Mouse (Mus musculus) megakaryocyte-erythroid progenitor cell, adult 5-6 weeks (primary cell): ENCODE measurements at regions not wholly inside any gene's neighbourhood (a gene's known extent, or its start where the extent isn't known, plus 50 kb on each side); places are given as distances from the start of the nearest gene placed in this dataset.

Experiments
- ATAC-seq: replicated peaks from 2 replicates; pipeline ENCODE4 v1.8.0; 2016; ENCODE audit warnings: mild to moderate bottlenecking, inconsistent platforms; ENCODE audit not compliant: severe bottlenecking, poor library complexity, low FRiP score, low TSS enrichment

DNA sequence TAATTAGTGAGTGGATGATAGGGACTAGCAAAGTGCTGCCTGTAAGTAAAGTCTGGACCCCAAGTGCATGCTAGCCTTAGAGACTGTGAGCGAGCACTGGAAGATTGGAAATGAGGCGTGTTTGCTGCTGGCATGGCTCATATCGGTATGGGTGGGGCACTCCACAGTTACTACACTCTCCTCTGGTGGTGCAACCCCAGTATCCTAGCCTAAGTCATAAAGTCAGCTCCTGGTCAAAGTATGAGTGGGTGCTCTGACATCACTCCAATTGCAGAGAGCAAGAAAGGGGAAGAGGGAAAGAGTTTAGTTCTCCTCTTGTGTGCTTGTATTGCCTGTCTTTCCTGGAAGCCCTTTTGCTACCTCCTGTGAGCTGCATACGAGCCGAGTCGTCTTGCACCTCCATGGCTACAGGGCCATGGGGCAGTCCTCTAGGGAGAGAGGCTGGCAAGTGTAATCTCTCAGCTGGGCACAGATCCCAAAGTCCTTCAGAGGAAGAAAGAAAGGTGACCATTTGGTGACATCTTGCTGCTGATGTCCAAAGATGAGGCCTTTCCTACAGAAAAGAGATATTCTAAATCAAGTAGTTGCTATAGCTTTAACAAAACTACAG, 281.2 kb upstream of the Id2 start:
- ATAC-seq = no peak

DNA sequence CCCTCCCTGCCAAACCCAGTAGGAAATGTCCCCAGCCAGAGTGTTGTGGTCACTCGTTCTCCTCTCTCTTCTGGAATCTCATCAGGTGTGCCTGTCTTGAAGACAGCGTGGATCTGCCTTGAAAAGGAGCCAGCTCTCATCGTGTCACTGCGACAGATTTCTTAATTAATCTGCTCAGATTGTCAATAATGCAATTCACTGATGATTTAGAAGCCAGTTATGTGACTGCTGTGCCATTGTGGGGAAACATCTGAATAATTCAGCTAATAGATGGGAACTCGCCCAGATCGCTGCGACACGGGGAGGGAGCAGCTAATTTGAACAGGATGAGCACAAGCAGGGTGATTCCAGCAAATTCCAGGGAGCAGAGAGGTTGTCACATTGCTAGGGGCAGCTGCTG, 279.5 kb upstream of the Id2 start:
- no peak for ATAC-seq

DNA sequence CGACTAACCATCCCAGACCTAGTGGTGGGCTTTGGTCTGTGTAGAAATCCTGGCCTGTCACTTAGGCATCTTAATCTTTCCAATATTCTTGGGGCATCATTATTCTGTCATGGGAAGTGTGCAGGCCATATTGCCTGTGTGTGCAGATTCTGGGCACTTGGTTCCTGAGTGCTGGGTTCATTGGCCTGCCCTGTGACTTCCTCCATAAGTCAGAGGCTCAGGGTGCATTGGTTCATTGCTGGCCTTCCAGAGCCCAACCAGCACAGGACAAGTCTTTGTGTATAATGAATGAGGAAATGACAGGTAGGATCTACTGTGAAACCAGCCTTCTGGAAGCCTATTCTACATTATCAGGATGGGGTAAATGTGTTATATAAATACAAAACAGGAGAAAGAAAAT, 270.6 kb upstream of the Id2 start:
- ATAC-seq = no peak

DNA sequence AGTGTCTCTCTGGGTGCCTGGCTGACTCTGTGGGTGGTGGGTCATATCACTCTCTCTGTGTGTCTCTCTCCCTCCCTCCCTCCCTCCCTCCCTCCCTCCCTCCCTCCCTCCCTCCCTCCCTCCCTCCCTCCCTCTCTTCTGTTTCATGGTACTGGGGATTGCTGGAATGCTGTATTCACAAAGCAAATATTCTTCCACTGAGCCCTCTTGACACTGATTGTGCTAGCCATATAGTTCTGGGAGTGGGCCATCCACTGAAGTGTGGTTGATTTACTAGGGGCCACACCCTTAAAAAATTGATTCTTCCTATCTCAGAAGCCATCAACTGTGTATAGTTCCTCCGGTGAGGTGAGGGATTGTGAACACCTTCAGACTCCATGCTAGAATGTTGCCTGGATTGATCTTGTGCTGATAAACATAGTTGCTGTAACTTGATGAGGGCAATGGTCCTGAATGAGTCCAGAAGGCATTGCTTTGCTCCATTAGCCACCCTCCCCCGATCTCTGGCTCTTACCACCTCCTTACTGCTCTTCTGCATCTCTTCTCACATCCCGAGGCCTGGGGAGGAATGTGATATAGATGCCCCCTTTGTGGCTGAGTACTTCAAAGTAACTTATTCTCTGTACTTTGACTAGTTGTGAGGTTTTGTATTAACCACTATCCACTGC, 268.8 kb upstream of the Id2 start:
- no peak for ATAC-seq

DNA sequence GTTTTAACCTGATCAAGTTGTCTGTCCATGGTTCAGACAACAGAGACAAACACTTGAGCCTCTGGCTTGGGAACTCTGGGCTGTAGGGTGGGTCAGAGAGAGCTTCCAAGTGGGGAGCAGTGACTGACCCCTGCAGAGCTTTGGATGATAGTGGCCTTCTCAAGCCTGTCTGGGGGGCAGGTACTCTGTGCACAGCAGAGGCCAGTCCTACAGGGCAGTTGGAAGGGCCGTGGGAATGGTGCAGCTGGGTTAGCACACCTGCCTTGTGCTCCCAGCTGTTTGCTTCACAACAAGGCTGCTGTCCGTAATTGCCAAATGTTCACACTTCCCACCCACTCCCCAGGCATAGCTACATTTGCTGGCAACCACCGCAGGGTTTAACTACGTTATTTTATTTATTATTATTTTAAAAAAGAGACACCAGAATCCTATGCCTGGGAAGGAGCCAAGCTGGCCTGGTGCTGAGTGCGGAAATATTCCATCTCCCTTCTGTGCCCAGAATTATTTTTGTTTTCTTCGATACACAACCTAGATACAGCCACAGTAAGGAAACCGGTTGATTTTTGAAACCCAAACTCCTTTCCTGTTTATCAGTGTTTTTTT, 268.1 kb upstream of the Id2 start:
- ATAC-seq = no peak

DNA sequence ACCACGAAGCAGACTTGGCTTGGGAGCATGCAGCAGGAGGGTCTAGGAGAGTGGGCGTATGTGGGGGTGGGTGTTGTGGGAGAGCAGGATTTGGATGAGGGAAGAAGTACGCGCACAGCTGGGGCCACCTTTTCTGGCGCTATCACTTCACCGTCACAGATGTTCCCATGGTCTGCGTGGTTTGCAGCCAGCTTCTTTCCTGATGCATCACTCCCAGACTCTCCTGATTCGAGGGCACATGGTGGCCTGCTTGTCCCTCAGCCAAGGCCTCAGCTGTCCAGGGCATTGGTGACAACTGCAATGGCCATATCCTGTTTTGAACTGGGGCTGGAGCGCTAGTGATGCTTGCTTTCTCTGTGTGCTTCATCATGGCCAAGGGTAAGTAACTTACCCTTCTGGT, 266.9 kb upstream of the Id2 start:
- ATAC-seq = no peak

DNA sequence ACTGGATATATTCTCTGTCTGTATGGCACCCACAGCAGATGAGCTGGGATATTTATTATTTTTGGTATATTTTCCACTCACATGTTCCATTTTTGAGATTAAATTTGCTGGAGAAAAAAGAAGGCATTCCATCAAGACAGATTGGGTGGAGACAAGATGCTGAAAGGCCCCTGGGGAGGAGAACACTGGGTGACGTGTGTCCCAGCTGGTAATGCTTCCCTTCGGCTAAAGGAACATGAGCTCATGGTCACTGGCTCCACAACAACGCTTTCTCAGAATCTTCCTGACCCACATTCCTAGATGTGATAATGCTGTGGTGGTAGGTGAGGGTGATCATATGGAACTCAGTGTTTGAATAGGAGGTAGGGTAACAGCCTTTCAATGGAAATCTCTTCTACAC, 266.4 kb upstream of the Id2 start:
- ATAC-seq = no peak

DNA sequence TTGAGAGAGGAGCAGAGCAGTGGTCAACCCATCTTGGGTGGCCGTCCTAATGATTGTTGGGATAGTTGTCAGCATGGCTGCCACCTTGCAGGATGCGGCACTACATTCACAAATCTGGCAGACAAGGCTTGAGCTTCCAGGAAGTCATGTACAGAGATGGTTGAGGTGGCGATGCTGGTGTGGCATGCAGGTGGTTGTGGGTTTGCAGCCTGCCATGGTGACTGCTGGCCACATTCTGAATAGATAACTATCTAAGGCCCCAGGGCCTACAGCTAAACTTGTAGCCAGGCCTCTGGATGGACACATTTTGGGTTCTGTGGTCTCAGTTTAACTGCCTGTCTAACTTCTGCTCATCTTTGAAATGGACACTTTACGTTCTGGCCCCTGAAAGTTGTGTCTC, 265.8 kb upstream of the Id2 start:
- no peak for ATAC-seq

DNA sequence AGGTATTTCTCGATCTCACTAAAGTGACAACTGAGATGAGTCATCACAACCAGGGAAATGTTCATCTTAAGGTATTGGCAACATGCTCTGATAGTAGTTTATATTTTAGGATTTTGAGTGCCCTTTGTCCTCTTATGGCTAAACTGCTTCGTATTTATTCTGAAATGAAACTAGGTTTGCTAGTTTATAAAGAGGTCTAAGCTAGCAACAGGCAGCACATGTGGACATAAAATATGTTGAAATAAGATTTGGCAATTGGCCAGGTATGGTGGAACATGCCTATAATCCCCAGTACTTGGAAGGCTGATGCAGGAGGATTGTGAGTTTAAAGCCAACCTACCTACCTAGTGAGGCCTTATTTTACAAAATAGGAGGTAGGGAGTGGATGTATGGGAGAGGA, 263.8 kb upstream of the Id2 start:
- no peak for ATAC-seq

DNA sequence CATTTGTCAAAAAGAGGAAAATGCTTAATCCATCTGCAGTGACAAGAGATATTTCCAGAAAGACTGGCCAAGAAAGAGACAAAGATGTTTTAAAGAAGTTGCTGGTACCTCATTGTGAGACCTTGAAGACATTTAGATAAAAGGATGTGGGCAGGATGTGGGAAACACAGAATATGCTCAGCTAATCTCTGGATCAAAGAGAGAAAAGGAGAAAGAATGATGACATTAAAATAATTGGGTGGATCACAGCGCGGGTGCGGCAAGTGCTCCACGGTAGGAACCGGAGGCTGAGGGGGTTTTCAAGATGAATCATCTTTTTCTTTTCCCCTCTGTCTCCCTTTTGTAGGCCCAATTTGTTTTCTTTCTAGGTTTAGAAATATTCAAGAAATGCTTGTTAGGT, 263.0 kb upstream of the Id2 start:
- ATAC-seq = no peak

DNA sequence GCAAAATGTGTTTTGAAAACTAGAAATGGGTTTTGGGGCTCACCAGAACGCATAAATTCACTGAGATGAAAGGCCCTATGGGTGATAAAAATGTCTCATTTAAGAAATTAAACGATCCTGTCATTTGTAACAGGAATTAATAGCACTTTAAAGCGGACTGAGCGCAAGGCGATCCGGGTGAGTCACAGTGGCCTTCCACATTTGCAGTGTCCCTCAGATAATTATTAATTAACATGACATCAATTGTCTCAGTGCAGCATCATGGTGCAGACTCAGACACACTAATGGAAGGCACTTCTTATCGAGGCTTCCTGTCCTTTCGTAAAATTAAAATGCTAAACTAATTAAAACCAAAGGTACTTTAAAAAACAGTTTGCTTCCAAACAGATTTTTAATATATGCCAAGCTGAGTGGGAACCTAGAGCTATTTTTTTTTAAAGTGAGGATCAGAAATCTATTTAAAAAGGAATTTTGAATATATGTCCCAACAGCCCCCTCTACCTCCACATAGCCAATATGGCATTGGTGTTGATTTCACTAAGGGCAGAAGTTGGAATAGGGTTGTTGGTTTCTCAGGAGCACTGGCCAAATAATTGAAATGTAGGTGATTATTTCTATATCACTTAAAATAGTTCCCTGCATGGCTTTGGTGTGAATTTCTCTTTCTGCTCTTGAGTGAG, 262.0 kb upstream of the Id2 start:
- ATAC-seq = no peak

DNA sequence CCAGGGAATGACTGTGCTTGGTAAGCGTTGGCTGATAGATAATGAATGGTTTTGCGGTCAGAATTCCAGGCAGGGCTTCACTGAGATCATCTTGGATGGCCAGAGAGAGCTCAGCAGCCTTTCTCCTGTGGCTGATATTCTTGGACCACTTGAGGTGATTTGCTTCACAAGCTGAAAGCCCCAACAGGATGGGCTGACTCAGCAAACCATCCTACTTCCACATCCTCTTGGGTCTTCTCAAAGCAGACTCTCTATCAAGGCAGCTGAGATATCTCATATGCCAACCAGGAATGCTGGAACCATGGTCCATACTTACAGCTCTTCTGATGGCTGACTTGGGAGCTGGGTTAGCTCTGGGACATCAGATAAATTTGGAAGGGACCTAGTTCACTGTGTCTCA, 259.8 kb upstream of the Id2 start:
- ATAC-seq = no peak

DNA sequence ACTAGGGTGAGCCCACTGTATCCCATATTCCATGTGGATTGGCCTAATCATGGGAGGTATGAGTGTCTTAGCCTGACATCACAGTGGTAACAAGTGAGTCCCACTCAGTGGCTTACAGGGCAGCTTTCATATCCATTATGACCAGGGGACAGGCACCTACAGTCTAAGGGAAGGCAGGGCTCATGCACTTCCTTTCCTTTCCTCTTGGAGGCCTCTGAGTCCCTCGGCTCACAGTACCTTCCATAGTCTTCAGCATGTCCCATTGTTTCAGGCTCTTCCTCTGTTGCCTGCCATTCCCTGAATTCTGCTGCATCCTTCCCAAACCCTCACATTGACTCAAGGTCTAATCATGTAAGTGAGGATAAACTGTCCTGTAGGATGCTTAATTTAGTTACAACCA, 258.3 kb upstream of the Id2 start:
- 0 out of 2 replicates have a peak, but pooled peaks have one; percentile 34 for ATAC-seq

DNA sequence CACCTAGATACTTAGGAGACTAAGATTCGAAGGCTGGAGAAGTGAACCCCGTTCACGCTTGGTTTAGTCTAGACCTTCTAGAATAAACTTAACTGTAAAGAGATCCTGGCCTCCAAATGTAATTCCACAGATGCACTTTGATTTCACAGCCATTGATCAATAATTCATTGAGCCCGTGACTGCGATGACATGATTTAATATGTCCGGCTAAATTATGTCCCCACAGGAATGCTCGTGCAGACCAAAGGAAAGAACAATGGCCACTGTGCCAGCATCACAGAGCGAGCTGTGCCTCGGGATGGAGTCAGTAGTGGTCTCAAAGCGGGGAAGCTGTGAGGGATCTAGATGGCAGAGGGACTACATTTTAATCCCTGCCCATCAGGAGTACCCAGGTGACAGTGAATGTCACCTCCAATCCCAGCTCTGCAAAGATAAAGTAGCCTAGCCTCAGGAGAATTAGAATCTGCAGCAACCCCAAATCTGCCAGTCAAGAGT, 256.5 kb upstream of the Id2 start:
- no peak for ATAC-seq

DNA sequence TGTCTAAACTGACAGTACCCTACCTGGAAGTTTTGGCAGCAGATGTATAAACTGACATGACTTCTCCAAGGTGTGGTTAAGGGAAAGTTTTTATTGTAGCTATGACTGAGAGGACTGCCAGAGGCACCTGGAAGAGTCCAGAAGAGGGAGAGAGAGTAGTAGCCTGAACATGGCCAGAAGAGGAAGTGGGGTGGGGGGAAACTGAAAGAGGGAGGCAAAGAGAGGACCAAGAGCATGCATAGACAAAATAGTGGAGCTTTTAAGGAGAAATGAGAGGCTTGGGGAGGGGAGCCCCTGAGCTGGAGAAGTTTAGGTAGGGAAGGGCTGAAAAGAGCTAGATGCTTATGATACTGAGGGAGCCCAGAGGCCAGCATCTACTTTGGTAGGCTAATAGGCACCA, 255.2 kb upstream of the Id2 start:
- no peak for ATAC-seq

DNA sequence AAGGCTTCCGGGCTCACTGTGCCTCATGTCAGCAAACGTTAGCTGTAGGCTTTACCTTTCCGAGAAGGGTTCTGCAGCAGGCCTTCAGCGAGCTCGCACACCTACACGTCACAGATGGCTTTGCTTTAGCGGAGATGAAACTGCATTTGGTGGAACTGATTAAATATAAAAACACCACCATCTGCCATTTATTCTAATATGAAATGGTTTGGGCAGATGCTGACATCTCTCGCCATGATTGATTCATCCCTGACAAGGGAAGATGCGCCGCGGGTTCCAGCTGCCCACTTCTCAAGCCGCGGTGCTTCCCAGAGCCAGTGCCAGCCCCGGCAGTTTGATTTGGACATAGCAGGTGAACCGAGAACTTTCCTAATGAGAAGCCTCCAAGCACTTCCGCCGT, 247.4 kb upstream of the Id2 start:
- no peak for ATAC-seq

DNA sequence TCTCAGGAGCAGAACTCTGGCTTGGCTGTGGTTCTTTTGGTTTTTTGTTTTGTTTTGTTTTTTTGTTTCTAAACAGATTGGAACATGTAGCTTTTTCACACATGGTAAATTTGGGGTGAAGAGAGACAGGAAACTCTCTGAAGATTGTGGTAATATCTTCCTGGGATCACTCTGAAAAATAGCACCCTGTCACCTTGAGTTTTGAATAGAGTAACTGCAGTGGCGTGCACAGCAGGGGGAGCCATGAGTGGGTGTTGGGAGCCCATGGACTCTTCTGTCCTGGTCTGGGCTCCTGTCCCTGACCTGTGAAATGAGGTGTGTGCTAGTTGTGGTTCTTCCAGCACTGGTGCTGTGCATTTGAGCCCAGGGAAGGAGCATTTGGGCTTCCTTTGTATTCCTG, 241.8 kb upstream of the Id2 start:
- ATAC-seq = no peak

DNA sequence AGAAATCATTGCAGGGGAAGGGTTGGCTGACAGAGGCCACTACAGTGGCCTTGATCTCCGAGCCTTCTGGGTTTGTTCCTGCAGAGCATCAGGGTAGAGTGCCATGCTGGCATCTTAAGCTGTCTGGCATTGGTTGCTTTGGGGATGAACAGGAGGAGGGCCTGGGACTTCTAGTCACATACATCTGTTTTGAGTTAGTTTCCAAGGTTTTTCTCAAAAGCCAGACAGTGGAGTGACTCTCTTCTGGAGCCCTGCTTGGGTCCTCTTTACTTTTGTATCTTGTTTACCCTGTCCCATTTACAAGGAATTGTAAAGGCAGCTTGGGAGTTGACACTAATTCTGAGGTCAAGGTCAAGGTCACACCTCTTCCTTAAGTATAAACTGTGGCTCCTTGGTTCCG, 239.0 kb upstream of the Id2 start:
- ATAC-seq = no peak

DNA sequence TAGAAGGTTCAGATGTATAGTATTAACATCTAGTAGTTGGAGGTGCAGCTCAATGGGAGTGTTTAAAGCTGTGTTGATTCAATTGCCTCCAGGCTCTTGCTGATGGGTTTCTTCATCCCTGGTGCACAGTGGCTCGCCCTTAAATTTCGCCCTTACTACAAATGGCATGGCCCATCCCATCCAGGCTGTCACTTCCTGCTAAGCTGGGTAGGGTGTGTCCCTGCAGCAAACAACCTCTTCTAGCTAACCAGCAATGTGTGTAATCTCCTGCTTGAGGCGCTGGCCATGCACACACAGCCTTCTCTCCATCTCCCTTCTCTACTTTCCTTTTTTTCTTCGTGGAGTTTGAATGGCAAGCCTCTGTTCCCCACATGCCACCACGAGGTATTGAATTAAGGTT, 238.1 kb upstream of the Id2 start:
- no peak for ATAC-seq

DNA sequence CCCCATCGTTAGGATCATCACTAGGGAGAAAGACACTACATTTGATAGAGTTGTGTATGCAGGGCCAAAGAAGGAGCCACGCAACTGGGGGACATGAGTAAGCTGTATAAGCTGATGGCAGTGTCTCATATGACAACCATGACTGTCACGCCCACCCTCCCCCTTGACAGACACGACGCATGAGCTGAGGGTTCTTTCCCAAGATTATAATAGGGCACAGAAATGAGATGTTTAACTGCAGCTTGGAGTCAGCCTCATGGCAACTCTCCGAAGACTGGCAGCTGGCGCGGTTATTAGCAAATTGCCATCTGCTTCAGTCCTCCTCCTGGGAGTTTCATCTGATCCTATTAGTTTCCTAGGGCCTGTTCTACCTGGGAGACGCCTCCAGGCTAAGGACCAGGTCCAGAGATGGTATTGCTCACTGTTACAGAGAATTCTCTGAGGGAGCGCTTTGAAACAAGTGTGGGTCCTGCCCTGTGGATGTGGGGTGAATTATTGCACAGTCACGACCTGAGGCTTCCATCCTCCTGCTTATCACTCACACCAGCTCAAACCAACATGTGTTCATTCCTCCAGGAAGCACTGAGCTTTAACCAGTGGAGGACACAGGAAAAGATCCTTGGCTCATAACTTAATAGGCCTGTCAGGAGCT, 235.6 kb upstream of the Id2 start:
- no peak for ATAC-seq
